Mouse (Mus musculus): Measurements from ENCODE around the gene Pcyox1.

- TF ChIP-seq CTCF (IDR thresholded peaks at IDR 0.05; ENCODE audit: control insufficient read depth, insufficient read depth, insufficient read length) (no peak), USF1 (IDR thresholded peaks at IDR 0.05; ENCODE audit: low read depth) (no peak)
Measured at GRCm38 (mm10) chr6:86420491-86420890, 23.5 kb upstream of the Pcyox1 start.
